Mouse (Mus musculus) right cerebral cortex, postnatal 4 days (tissue): ENCODE measurements at regions not wholly inside any gene's neighbourhood (a gene's known extent, or its start where the extent isn't known, plus 50 kb on each side); places are given as distances from the start of the nearest gene placed in this dataset.
A peak's percentile ranks its signal among the peaks of the same experiment; 100 is the strongest.
"Not testable (repeated sequence)": the region's sequence is repeated elsewhere in the genome, so short reads cannot be mapped to it uniquely, and the experiment has no call there.

ENCODE experiments used
- DNase-seq: peaks from one replicate; pipeline ENCODE4 v3.0.0-alpha.2; 2022

- no peak for DNase-seq
These were observed 203.4 kb upstream of the 2610301B20Rik start for GRCm38 (mm10) chr4:10670846-10671428.

GRCm38 (mm10) chr4:10691086-10691485 is 183.2 kb upstream of the 2610301B20Rik start:
- no peak for DNase-seq

- DNase-seq, result no peak
These were observed 181.4 kb upstream of the 2610301B20Rik start for GRCm38 (mm10) chr4:10692860-10693259.

GRCm38 (mm10) chr4:10693446-10694105 is 180.7 kb upstream of the 2610301B20Rik start:
- DNase-seq, result no peak

- not testable (repeated sequence) for DNase-seq
These were observed 180.1 kb upstream of the 2610301B20Rik start for GRCm38 (mm10) chr4:10694106-10694748.

GRCm38 (mm10) chr4:10697225-10697836 is 177.0 kb upstream of the 2610301B20Rik start:
- no peak for DNase-seq

- no peak for DNase-seq
These were observed 175.7 kb upstream of the 2610301B20Rik start for GRCm38 (mm10) chr4:10698637-10699036.

GRCm38 (mm10) chr4:10701479-10701878 is 172.8 kb upstream of the 2610301B20Rik start:
- DNase-seq, result no peak

GRCm38 (mm10) chr4:10703212-10703611 is 171.1 kb upstream of the 2610301B20Rik start:
- DNase-seq, result no peak

- no peak for DNase-seq
These were observed 167.2 kb upstream of the 2610301B20Rik start for GRCm38 (mm10) chr4:10707016-10707657.

- DNase-seq, result peak; percentile 48
These were observed 166.6 kb upstream of the 2610301B20Rik start for GRCm38 (mm10) chr4:10707658-10708056.

GRCm38 (mm10) chr4:10711939-10712533 is 162.3 kb upstream of the 2610301B20Rik start:
- DNase-seq, result no peak

- DNase-seq, result no peak
These were observed 151.0 kb upstream of the 2610301B20Rik start for GRCm38 (mm10) chr4:10723341-10723740.

- DNase-seq, result no peak
These were observed 146.4 kb upstream of the 2610301B20Rik start for GRCm38 (mm10) chr4:10727894-10728293.

GRCm38 (mm10) chr4:10745207-10745606 is 129.1 kb upstream of the 2610301B20Rik start:
- DNase-seq, result no peak

GRCm38 (mm10) chr4:10748816-10749215 is 125.5 kb upstream of the 2610301B20Rik start:
- DNase-seq, result no peak

- not testable (repeated sequence) for DNase-seq
These were observed 123.8 kb upstream of the 2610301B20Rik start for GRCm38 (mm10) chr4:10750377-10751062.

GRCm38 (mm10) chr4:10753176-10753575 is 121.1 kb upstream of the 2610301B20Rik start:
- no peak for DNase-seq

GRCm38 (mm10) chr4:10759491-10759890 is 114.8 kb upstream of the 2610301B20Rik start:
- no peak for DNase-seq

GRCm38 (mm10) chr4:10767676-10768075 is 106.6 kb upstream of the 2610301B20Rik start:
- no peak for DNase-seq

GRCm38 (mm10) chr4:10770026-10770643 is 104.2 kb upstream of the 2610301B20Rik start:
- DNase-seq, result no peak
